Mouse (Mus musculus): ENCODE results near the gene Trpm6.

GRCm38 (mm10) chr19:18772888-18773488, 23.2 kb downstream of the Trpm6 start:
- no peak for TF ChIP-seq HCFC1 (IDR thresholded peaks at IDR 0.05; ENCODE audit: borderline replicate concordance, insufficient read depth, low read length)
- TF ChIP-seq MAFK (IDR thresholded peaks at IDR 0.05; ENCODE audit: insufficient read depth, low read depth, low read length), result no peak
- TF ChIP-seq ZC3H11A (IDR thresholded peaks at IDR 0.05; ENCODE audit: borderline replicate concordance, low read depth, low read length), result no peak

Measured in ES-E14 (cell line).